Mouse (Mus musculus) spleen, embryonic (tissue): Measurements from ENCODE around the gene Dbn1.
"Not testable (repeated sequence)": the region's sequence is repeated elsewhere in the genome, so short reads cannot be mapped to it uniquely, and the experiment has no call there.

Experiments
- CTCF ChIA-PET: fragments of 350-600 bp; sonication (Branson Sonifier 250); formaldehyde crosslinking; loops from one replicate; lab custom pipeline; 2022; lab: Charles Lee

Gene Dbn1

GRCm38 (mm10) chr13:55451785-55452549, 35.9 kb downstream of the Dbn1 start:
- CTCF ChIA-PET, result no interaction called here

- CTCF ChIA-PET, result interaction anchor here (0.8 kb wide), 1 partner anchor 29 kb away, joined by 5 read pairs; no protein-coding TSS in a partner anchor
Observed at GRCm38 (mm10) chr13:55451296-55451695, 36.6 kb downstream of the Dbn1 start.

GRCm38 (mm10) chr13:55450511-55450980, 37.4 kb downstream of the Dbn1 start:
- CTCF ChIA-PET, result interaction anchor here (0.6 to 0.8 kb wide), 2 partner anchors 15 to 28 kb away, joined by 3 to 5 read pairs; no protein-coding TSS in a partner anchor

GRCm38 (mm10) chr13:55449679-55450441, 38.1 kb downstream of the Dbn1 start:
- CTCF ChIA-PET, result interaction anchor here (1.0 kb wide), 1 partner anchor 18 kb away, joined by 4 read pairs; no protein-coding TSS in a partner anchor

GRCm38 (mm10) chr13:55449205-55449604, 38.7 kb downstream of the Dbn1 start:
- CTCF ChIA-PET, result interaction anchor here (1.0 kb wide), 1 partner anchor 18 kb away, joined by 4 read pairs; no protein-coding TSS in a partner anchor

GRCm38 (mm10) chr13:55448131-55448530, 39.8 kb downstream of the Dbn1 start:
- CTCF ChIA-PET, result interaction anchor here (0.6 to 1.5 kb wide), 5 partner anchors 14 to 278 kb away, joined by 3 to 5 read pairs (median 3); partner anchors contain the start of gene F12

- CTCF ChIA-PET, result interaction anchor here (1.5 kb wide), 1 partner anchor 26 kb away, joined by 3 read pairs; no protein-coding TSS in a partner anchor
Observed at GRCm38 (mm10) chr13:55447543-55447943, 40.4 kb downstream of the Dbn1 start.

GRCm38 (mm10) chr13:55446483-55447105, 41.3 kb downstream of the Dbn1 start:
- CTCF ChIA-PET, result interaction anchor here (0.6 to 1.4 kb wide), 3 partner anchors 15 to 45 kb away, joined by 3 to 7 read pairs (median 5); no protein-coding TSS in a partner anchor

GRCm38 (mm10) chr13:55445361-55446091, 42.4 kb downstream of the Dbn1 start:
- CTCF ChIA-PET, result interaction anchor here (0.9 to 1.4 kb wide), 2 partner anchors 14 to 17 kb away, joined by 3 to 5 read pairs; no protein-coding TSS in a partner anchor

- CTCF ChIA-PET, result interaction anchor here (1.4 kb wide), 1 partner anchor 13 kb away, joined by 5 read pairs; no protein-coding TSS in a partner anchor
Observed at GRCm38 (mm10) chr13:55444937-55445315, 43.0 kb downstream of the Dbn1 start, which contains the start of gene Grk6. Grk6 (plus strand) TSS chr13:55445072.

GRCm38 (mm10) chr13:55444286-55444936, 43.5 kb downstream of the Dbn1 start:
- CTCF ChIA-PET, result no interaction called here

- CTCF ChIA-PET, result interaction anchor here (0.8 kb wide), 1 partner anchor 66 kb away, joined by 4 read pairs; no protein-coding TSS in a partner anchor
Observed at GRCm38 (mm10) chr13:55443799-55444285, 44.1 kb downstream of the Dbn1 start.

- CTCF ChIA-PET, result not testable (repeated sequence)
Observed at GRCm38 (mm10) chr13:55437111-55437629, 50.7 kb downstream of the Dbn1 start.

GRCm38 (mm10) chr13:55431889-55432685, 55.8 kb downstream of the Dbn1 start:
- CTCF ChIA-PET, result interaction anchor here (1.0 to 1.9 kb wide), 4 partner anchors 11 to 28 kb away, joined by 3 to 5 read pairs (median 4); no protein-coding TSS in a partner anchor

- CTCF ChIA-PET, result interaction anchor here (0.6 to 1.9 kb wide), 4 partner anchors 8 to 69 kb away, joined by 3 to 5 read pairs (median 4); no protein-coding TSS in a partner anchor
Observed at GRCm38 (mm10) chr13:55430566-55430965, 57.3 kb downstream of the Dbn1 start.

GRCm38 (mm10) chr13:55429226-55429888, 58.6 kb downstream of the Dbn1 start:
- CTCF ChIA-PET, result no interaction called here

GRCm38 (mm10) chr13:55426613-55427012, 61.3 kb downstream of the Dbn1 start, which contains the start of gene F12:
F12 (minus strand) TSS chr13:55426793.
- CTCF ChIA-PET, result interaction anchor here (1.5 kb wide), 1 partner anchor 22 kb away, joined by 3 read pairs; no protein-coding TSS in a partner anchor
